ENCODE assay signal across 10 mouse cellular contexts in the genomic region with DNA sequence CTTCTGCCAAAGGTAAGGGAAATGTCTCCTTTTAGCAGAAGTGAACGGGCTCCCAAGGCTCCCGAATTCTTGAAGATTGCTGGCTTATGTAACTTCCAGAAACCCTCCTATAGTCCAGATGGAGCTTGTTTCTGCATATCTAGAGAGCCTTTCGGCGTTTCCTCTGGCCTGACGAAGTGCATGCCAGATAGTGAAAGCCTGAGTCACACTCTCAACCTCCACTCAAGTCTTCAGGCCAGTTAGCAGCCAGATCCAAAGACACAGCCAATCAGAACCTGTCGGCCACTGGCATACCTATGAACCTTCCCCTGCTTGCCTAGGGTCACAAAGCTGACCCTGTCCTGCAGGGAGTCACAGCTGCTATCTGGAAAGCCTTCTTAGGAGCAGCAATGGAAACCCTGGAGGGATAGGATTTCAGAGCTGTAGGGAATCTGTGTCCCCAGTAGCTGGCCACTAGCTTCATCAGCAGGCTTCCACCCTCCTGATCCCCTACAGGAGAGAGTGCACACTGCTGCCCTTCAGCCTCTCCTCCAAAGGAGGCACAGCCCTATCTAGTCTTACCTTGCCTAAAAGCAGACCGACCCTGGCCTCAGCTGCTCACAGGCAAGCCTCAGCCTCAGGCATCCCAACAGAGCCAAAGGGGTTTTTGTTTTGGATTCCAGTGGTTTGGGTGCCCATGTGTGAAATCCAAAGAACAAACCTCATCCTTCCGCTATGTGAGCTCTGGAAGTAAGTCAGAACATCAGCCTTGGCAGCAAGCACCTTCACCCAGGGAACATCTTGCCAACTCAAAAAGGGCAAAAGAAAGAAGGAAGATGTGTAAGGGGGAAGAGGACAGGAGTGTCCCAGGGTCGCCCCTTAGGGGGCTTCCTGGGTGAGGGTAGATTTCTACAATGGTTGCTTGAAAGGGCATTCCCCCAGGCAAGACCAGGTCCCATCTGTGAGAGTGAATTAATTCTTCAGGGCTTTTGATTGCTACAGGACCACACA. TPM values are rescaled to one million over a fixed set of nuclear protein-coding genes. Genes with fewer than 3 reads are reported as not detected.
DNase-seq lines count a peak whose midpoint lies in the region; ATAC-seq and TF ChIP-seq lines count a peak whose summit lies in the region.
"Had no signal": no experiment of that assay in that cellular context is flagged by ENCODE, and none has a peak within 500 bp of the region (broad histone marks: within the 10 kb centered on the region; RNA-seq: fewer than 3 reads in every experiment).

No protein-coding gene starts in this region.

- no peak for TF ChIP-seq POLR2A in MEL (IDR thresholded peaks at IDR 0.05; ENCODE audit: control insufficient read depth in 1 of 2, insufficient read depth in 1 of 2, low read depth in 1 of 2, low read length in 2 of 2, poor library complexity in 1 of 2)

- TF ChIP-seq CTCF in kidney, postnatal 0 days (IDR thresholded peaks at IDR 0.05; ENCODE audit: low read depth) = no peak
- peak in 1 of 3 experiments; percentile 15; a peak in 2 of 6 replicates for TF ChIP-seq CTCF in MEL (IDR thresholded peaks at IDR 0.05 in 2 of 3, conservative IDR thresholded peaks at IDR 0.05 in 1 of 3; ENCODE audit: control insufficient read depth in 1 of 3, insufficient read depth in 1 of 3, low read depth in 2 of 3, low read length in 3 of 3, poor library complexity in 1 of 3, severe bottlenecking in 1 of 3)

- 58% methylated on average over 9 of the region's 9 CpGs for WGBS in kidney, postnatal 0 days
- WGBS in kidney, embryonic 14.5 days = 60% methylated on average over 9 of the region's 9 CpGs
- 44% methylated on average over 9 of the region's 9 CpGs for WGBS in lung, embryonic 15.5 days

- H3K36me3 ChIP-seq in kidney, postnatal 0 days (ENCODE audit: insufficient read depth, low read length) = no peaks in the 10 kb centered on the region
- no peaks in the 10 kb centered on the region for H3K36me3 ChIP-seq in kidney, embryonic 14.5 days (ENCODE audit: control insufficient read depth, insufficient read depth, low read length)
- peaks cover 0 to 8% of the 10 kb centered on the region in 2 experiments; a peak in 2 of 4 replicates for H3K36me3 ChIP-seq in MEL (ENCODE audit: control insufficient read depth in 1 of 2, insufficient read depth in 2 of 2, low read length in 2 of 2)
- no peaks in the 10 kb centered on the region for H3K36me3 ChIP-seq in lung, embryonic 15.5 days
- H3K36me3 ChIP-seq: embryonic facial prominence, embryonic 13.5 days; liver, embryonic 15.5 days had no signal

- H3K4me2 ChIP-seq in kidney, postnatal 0 days (ENCODE audit: low read length) = no peak overlapping the region
- no peak overlapping the region for H3K4me2 ChIP-seq in kidney, embryonic 14.5 days (replicated peaks; ENCODE audit: low read depth, low read length)
- no peak overlapping the region for H3K4me2 ChIP-seq in lung, embryonic 15.5 days
- H3K4me2 ChIP-seq: embryonic facial prominence, embryonic 13.5 days; liver, embryonic 15.5 days had no signal

- 0 out of 2 replicates have a peak, but pooled peaks cover 4% of the 10 kb centered on the region for H3K4me1 ChIP-seq in kidney, postnatal 0 days (replicated peaks; ENCODE audit: insufficient read depth, low read length)
- H3K4me1 ChIP-seq in kidney, embryonic 14.5 days (ENCODE audit: control insufficient read depth, insufficient read depth, low read length) = no peaks in the 10 kb centered on the region
- H3K4me1 ChIP-seq in MEL (ENCODE audit: control insufficient read depth in 1 of 2, insufficient read depth in 2 of 2, low read length in 2 of 2) = peaks cover 3 to 13% of the 10 kb centered on the region in 2 experiments; a peak in 3 of 4 replicates
- H3K4me1 ChIP-seq in lung, embryonic 15.5 days = peaks cover 6% of the 10 kb centered on the region
- H3K4me1 ChIP-seq: liver, embryonic 15.5 days had no signal

- peak; percentile 15 to 49; a peak in 2 of 4 replicates for TF ChIP-seq EP300 in MEL (IDR thresholded peaks at IDR 0.05; ENCODE audit: low read depth in 1 of 2, low read length in 2 of 2)

- no peak overlapping the region for H3K27ac ChIP-seq in kidney, postnatal 0 days
- H3K27ac ChIP-seq in kidney, embryonic 14.5 days (ENCODE audit: low read depth, low read length) = no peak overlapping the region
- peak overlapping the region; percentile 72 for H3K27ac ChIP-seq in MEL (ENCODE audit: control insufficient read depth, low read depth, low read length)
- H3K27ac ChIP-seq in lung, embryonic 15.5 days = peak overlapping the region; percentile 47
- H3K27ac ChIP-seq: embryonic facial prominence, embryonic 13.5 days; liver, embryonic 15.5 days had no signal

- no peak overlapping the region for H3K9ac ChIP-seq in kidney, postnatal 0 days (ENCODE audit: low read depth, low read length)
- no peak overlapping the region for H3K9ac ChIP-seq in kidney, embryonic 14.5 days (ENCODE audit: low read depth, low read length)
- H3K9ac ChIP-seq in MEL (ENCODE audit: control insufficient read depth, low read depth, low read length, poor library complexity, severe bottlenecking) = peak overlapping the region; percentile 56
- H3K9ac ChIP-seq in lung, embryonic 15.5 days = no peak overlapping the region
- H3K9ac ChIP-seq: embryonic facial prominence, embryonic 13.5 days; liver, embryonic 15.5 days had no signal

- peak; percentile 31 for DNase-seq in kidney, postnatal 0 days (ENCODE audit: low spot score)
- peak; percentile 71 for DNase-seq in MEL (ENCODE audit: low read depth, low spot score)
- peak; percentile 71 for DNase-seq in brain, adult 2 months (ENCODE audit: low read depth, low spot score)
- no peak for DNase-seq in cerebellum, adult 11-12 months
- no peak for DNase-seq in layer of hippocampus, adult 11-12 months (ENCODE audit: low spot score)
- no peak for DNase-seq in adrenal gland, adult 8-10 months

- no peak for TF ChIP-seq RAD21 in MEL (IDR thresholded peaks at IDR 0.05; ENCODE audit: low read depth, low read length)

- H3K4me3 ChIP-seq in kidney, postnatal 0 days (replicated peaks; ENCODE audit: low read depth, low read length) = no peak overlapping the region
- no peak overlapping the region for H3K4me3 ChIP-seq in kidney, embryonic 14.5 days (ENCODE audit: low read length)
- peak overlapping the region; percentile 19 to 40; a peak in 3 of 4 replicates for H3K4me3 ChIP-seq in MEL (ENCODE audit: control insufficient read depth in 1 of 2, insufficient read depth in 1 of 2, low read depth in 2 of 2, low read length in 2 of 2)
- H3K4me3 ChIP-seq in lung, embryonic 15.5 days = no peak overlapping the region
- H3K4me3 ChIP-seq: embryonic facial prominence, embryonic 13.5 days; liver, embryonic 15.5 days had no signal

- H3K9me3 ChIP-seq in kidney, postnatal 0 days (replicated peaks; ENCODE audit: low read length) = no peaks in the 10 kb centered on the region
- no peaks in the 10 kb centered on the region for H3K9me3 ChIP-seq in kidney, embryonic 14.5 days (ENCODE audit: control insufficient read depth, low read length)
- no peaks in the 10 kb centered on the region for H3K9me3 ChIP-seq in MEL (replicated peaks; ENCODE audit: insufficient read depth, low read length)
- no peaks in the 10 kb centered on the region for H3K9me3 ChIP-seq in lung, embryonic 15.5 days
- H3K9me3 ChIP-seq: embryonic facial prominence, embryonic 13.5 days; liver, embryonic 15.5 days had no signal

- H3K79me2 ChIP-seq in MEL (ENCODE audit: control insufficient read depth, insufficient read depth, low read length, poor library complexity) = no peaks in the 10 kb centered on the region

- ATAC-seq in kidney, postnatal 0 days (replicated peaks; ENCODE audit: low FRiP score, low read depth) = no peak; the same call in 1 of the 2 replicates
- ATAC-seq in kidney, embryonic 14.5 days (ENCODE audit: low FRiP score, low TSS enrichment) = no peak
- ATAC-seq in lung, embryonic 15.5 days (ENCODE audit: borderline replicate concordance, extremely low read depth, low FRiP score, low TSS enrichment) = no peak

- H3K27me3 ChIP-seq in kidney, postnatal 0 days (ENCODE audit: insufficient read depth, low read length) = no peaks in the 10 kb centered on the region
- no peaks in the 10 kb centered on the region for H3K27me3 ChIP-seq in kidney, embryonic 14.5 days (ENCODE audit: control insufficient read depth, insufficient read depth, low read length)
- peaks cover 0 to 2% of the 10 kb centered on the region in 2 experiments; a peak in 1 of 4 replicates for H3K27me3 ChIP-seq in MEL (ENCODE audit: control insufficient read depth in 1 of 2, insufficient read depth in 2 of 2, low read length in 2 of 2)
- H3K27me3 ChIP-seq in lung, embryonic 15.5 days = no peaks in the 10 kb centered on the region
- H3K27me3 ChIP-seq: embryonic facial prominence, embryonic 13.5 days had no signal

TF ChIP-seq in MEL, 35 proteins besides CTCF, POLR2A, EP300 and RAD21 (continues in another document):
- peak; percentile 67; the same call in 1 of the 2 replicates for TF ChIP-seq TCF12 (IDR thresholded peaks at IDR 0.05; ENCODE audit: low read depth, low read length)

RNA-seq across cellular contexts. Expression of a gene that starts 9.5 kb away (rescaled TPM):
- 45.4 and 52.8 TPM in 2 replicates for polyA plus RNA-seq in kidney, postnatal 0 days (2015; fragmentation: Nextera tagmentation; extraction: Ambion mirVana)
- 82.3 and 116 TPM in 2 replicates for polyA plus RNA-seq in kidney, embryonic 14.5 days (2014; fragmentation: Nextera tagmentation; extraction: Ambion mirVana)
- total RNA-seq in MEL (2012; rRNA removed) = 33.7 and 41.0 TPM in 2 replicates
- 10 to 100 TPM; 27.1 to 77.1 TPM for polyA plus RNA-seq in MEL (2012; ENCODE audit: insufficient read depth in 1 of 2, insufficient read length in 2 of 2, low read depth in 1 of 2, low replicate concordance in 2 of 2, missing spikeins in 1 of 2)
- polyA plus RNA-seq in lung, embryonic 15.5 days (2015; fragmentation: Nextera tagmentation; extraction: Ambion mirVana) = 80.4 and 81.5 TPM in 2 replicates
- total RNA-seq in adrenal gland, adult 8-10 months (2022) = 100 to 1,000 TPM in 2 of 4 experiments, 10 to 100 TPM in 2; 73.1 to 126 (median 88.6) TPM

RNA-seq across cellular contexts. Expression of a gene that starts 35.7 kb away (rescaled TPM):
- 551 and 628 TPM in 2 replicates for polyA plus RNA-seq in kidney, postnatal 0 days (2015; fragmentation: Nextera tagmentation; extraction: Ambion mirVana)
- polyA plus RNA-seq in kidney, embryonic 14.5 days (2014; fragmentation: Nextera tagmentation; extraction: Ambion mirVana) = 746 and 807 TPM in 2 replicates
- 185 and 186 TPM in 2 replicates for total RNA-seq in MEL (2012; rRNA removed)
- polyA plus RNA-seq in MEL (2012; ENCODE audit: insufficient read depth in 1 of 2, insufficient read length in 2 of 2, low read depth in 1 of 2, low replicate concordance in 2 of 2, missing spikeins in 1 of 2) = 100 to 1,000 TPM; 246 to 778 TPM
- 613 and 648 TPM in 2 replicates for polyA plus RNA-seq in lung, embryonic 15.5 days (2015; fragmentation: Nextera tagmentation; extraction: Ambion mirVana)
- 100 to 1,000 TPM; 154 to 239 (median 191) TPM for total RNA-seq in adrenal gland, adult 8-10 months (2022)

RNA-seq across cellular contexts. Expression of a gene that starts 53.4 kb away (rescaled TPM):
- polyA plus RNA-seq in kidney, postnatal 0 days (2015; fragmentation: Nextera tagmentation; extraction: Ambion mirVana) = 47.8 and 55.9 TPM in 2 replicates
- 68.5 and 75.6 TPM in 2 replicates for polyA plus RNA-seq in kidney, embryonic 14.5 days (2014; fragmentation: Nextera tagmentation; extraction: Ambion mirVana)
- total RNA-seq in MEL (2012; rRNA removed) = 36.7 and 50.2 TPM in 2 replicates
- polyA plus RNA-seq in MEL (2012; ENCODE audit: insufficient read depth in 1 of 2, insufficient read length in 2 of 2, low read depth in 1 of 2, low replicate concordance in 2 of 2, missing spikeins in 1 of 2) = 10 to 100 TPM in 1 of 2 experiments, not detected in 1; 41.6 TPM
- polyA plus RNA-seq in lung, embryonic 15.5 days (2015; fragmentation: Nextera tagmentation; extraction: Ambion mirVana) = 49.0 and 49.5 TPM in 2 replicates
- total RNA-seq in adrenal gland, adult 8-10 months (2022) = 10 to 100 TPM; 38.4 to 50.7 (median 45.8) TPM

Comparison
In these comparisons a context has a peak if more than half of its experiments do, and no peak if none do; other contexts are left out.
1. DNase-seq: peak in kidney, postnatal 0 days (single experiment), MEL (single experiment) and brain, adult 2 months (single experiment); none in cerebellum, adult 11-12 months (single experiment), layer of hippocampus, adult 11-12 months (single experiment) and adrenal gland, adult 8-10 months (single experiment).
2. H3K27ac ChIP-seq: peak in MEL (single experiment) and lung, embryonic 15.5 days (single experiment); none in kidney, postnatal 0 days (single experiment) and kidney, embryonic 14.5 days (single experiment).
3. H3K4me3 ChIP-seq: peak in MEL (2 of 2); none in kidney, postnatal 0 days (single experiment), kidney, embryonic 14.5 days (single experiment) and lung, embryonic 15.5 days (single experiment).